Mouse (Mus musculus) hindbrain, embryonic 14.5 days (tissue): ENCODE measurements around the gene Tmem97. TPM values are rescaled to one million over a fixed set of nuclear protein-coding genes. Genes with fewer than 3 reads are reported as not detected.
"Not testable (repeated sequence)": the region's sequence is repeated elsewhere in the genome, so short reads cannot be mapped to it uniquely, and the experiment has no call there.

Experiments used
- ATAC-seq: fragments of 200-750 bp; cut with Nextera tagmentation; 2 replicates; pipeline ENCODE4 v1.8.0; 2017; ENCODE audit warnings: moderate number of reproducible peaks, mild to moderate bottlenecking, moderate TSS enrichment, moderate library complexity; ENCODE audit not compliant: low FRiP score
- DNase-seq: peaks from one replicate; pipeline ENCODE4 v3.0.0-alpha.2; 2015; ENCODE audit warnings: low spot score
- H3K27ac ChIP-seq: fragments of 300-500 bp; sonication (generic); 2 replicates; pipeline ENCODE4 v1.5.1; 2014; ENCODE audit warnings: mild to moderate bottlenecking, moderate library complexity
- H3K27me3 ChIP-seq: fragments of 300-500 bp; sonication (generic); 2 replicates; pipeline ENCODE4 v1.6.1; 2014; ENCODE audit warnings: mild to moderate bottlenecking, low read length, mixed read lengths; ENCODE audit not compliant: control insufficient read depth, insufficient read depth
- H3K36me3 ChIP-seq: fragments of 300-500 bp; sonication (generic); replicated peaks from 2 replicates; pipeline ENCODE4 v1.6.1; 2014; ENCODE audit not compliant: control insufficient read depth, insufficient read depth
- H3K4me1 ChIP-seq: fragments of 300-500 bp; sonication (generic); replicated peaks from 2 replicates; pipeline ENCODE4 v1.6.1; 2014; ENCODE audit warnings: antibody characterized with exemption, low read length, mixed read lengths; ENCODE audit not compliant: control insufficient read depth, insufficient read depth
- H3K4me2 ChIP-seq: fragments of 300-500 bp; sonication (generic); replicated peaks from 2 replicates; pipeline ENCODE4 v1.6.1; 2014; ENCODE audit warnings: mild to moderate bottlenecking, moderate library complexity
- H3K4me3 ChIP-seq: fragments of 300-500 bp; sonication (generic); replicated peaks from 2 replicates; pipeline ENCODE4 v1.5.1; 2014; ENCODE audit warnings: mild to moderate bottlenecking, low read length
- H3K9ac ChIP-seq: fragments of 300-500 bp; sonication (generic); 2 replicates; pipeline ENCODE4 v1.6.1; 2014
- H3K9me3 ChIP-seq: fragments of 300-500 bp; sonication (generic); 2 replicates; pipeline ENCODE4 v1.6.1; 2016; ENCODE audit warnings: low read length; ENCODE audit not compliant: control insufficient read depth
- WGBS: fragments of 180-500 bp; shearing (Covaris S2); extraction: QIAGEN DNeasy Blood & Tissue Kit; methylation state at CpG from one replicate; pipeline ENCODE4 v1.1.7; 2014; 5-methylcytosine and 5-hydroxymethylcytosine counted together
- polyA plus RNA-seq: library from polyadenylated mRNA; unstranded; fragments of >200 nt; fragmentation: Nextera tagmentation; extraction: Ambion mirVana; gene quantifications from 2 replicates; pipeline ENCODE4 v1.2.1, GENCODE M21; 2014

Gene Tmem97
- polyA plus RNA-seq, 1 experiment from 2014 or later, result 38.2 TPM

DNA sequence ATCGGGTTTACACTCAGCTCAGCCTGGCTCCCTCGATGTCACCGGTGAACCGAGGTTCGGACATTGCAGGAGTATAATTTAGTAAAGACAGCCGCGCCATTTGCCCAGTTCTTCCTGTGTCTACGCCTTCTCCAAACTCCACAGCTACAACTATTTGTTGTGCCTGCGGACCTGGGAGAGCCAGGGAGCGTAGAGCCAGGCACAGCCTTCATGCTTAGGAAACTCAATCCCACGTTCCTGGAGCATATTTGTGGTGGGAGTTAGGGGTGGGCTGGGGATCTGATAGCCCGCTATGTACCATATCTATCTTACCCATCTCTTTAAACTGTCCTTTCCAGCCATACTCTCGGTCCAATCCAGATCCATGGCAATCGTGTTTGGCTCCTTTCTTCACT lies 13.9 kb downstream of the Tmem97 start:
- DNase-seq (no peak), ATAC-seq (0 out of 2 replicates have a peak, but pooled peaks have one; percentile 1)
- peak overlapping the region; percentile 86 for H3K27ac ChIP-seq
- H3K36me3 ChIP-seq, result peaks cover 31% of the 10 kb centered on the region
- no peaks in the 10 kb centered on the region for H3K9me3 ChIP-seq
- peaks cover 26% of the 10 kb centered on the region for H3K4me1 ChIP-seq
- H3K9ac ChIP-seq, result peak overlapping the region; percentile 88
- H3K4me3 ChIP-seq, result peak overlapping the region; percentile 75
- WGBS, result 3% methylated on average over 14 of the region's 14 CpGs
- no peaks in the 10 kb centered on the region for H3K27me3 ChIP-seq
- H3K4me2 ChIP-seq, result peak overlapping the region; percentile 87

DNA sequence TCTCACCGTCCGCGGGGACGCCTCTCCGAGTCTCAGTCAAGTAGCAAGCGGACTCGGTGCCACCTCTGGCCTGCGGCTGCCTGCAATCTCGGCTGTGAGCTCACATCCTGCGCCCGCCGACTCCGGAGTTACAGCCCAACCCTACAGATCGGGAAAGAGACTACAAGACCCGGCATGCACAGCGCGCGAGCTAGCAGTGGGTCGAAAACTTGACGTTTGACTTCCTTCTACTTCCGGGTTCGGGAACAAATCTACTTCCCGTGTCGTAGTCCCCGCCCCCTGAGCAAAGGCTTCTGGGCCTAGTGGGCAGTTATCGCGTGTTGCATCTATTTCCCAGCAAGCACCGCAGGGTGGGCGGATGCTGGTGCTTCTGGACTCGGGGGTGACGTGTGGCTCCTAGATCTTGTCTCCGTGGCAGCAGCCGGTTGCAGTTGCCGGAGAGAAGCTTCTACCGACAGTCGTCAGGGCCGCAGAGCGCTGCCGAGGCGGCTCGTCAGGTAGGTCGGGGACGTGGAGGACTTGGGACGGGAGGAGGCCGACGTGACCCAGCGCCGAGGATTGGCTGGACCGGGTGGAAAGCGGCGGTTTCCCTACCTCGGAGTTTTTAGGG lies 14.4 kb downstream of the Tmem97 start, which contains the start of the genes Tnfaip1 and Ift20:
Gene Tnfaip1, minus strand, starts transcription at position 253 of the 610 bp plus-strand sequence.
Gene Ift20, plus strand, starts transcription at position 282 of the 610 bp plus-strand sequence.
- ATAC-seq (peak; percentile 98), DNase-seq (peak; percentile 98)
- H3K9ac ChIP-seq, result peak within 1 kb of the TSS; percentile 88
- peaks cover 27% of the 10 kb centered on the region for H3K36me3 ChIP-seq
- H3K4me1 ChIP-seq, result peaks cover 26% of the 10 kb centered on the region
- under 1% methylated on average over 52 of the region's 52 CpGs for WGBS
- H3K4me3 ChIP-seq, result peak within 1 kb of the TSS; percentile 75
- H3K27ac ChIP-seq, result peak within 1 kb of the TSS; percentile 86
- no peaks in the 10 kb centered on the region for H3K9me3 ChIP-seq
- peak within 1 kb of the TSS; percentile 87 for H3K4me2 ChIP-seq
- H3K27me3 ChIP-seq, result no peaks in the 10 kb centered on the region

DNA sequence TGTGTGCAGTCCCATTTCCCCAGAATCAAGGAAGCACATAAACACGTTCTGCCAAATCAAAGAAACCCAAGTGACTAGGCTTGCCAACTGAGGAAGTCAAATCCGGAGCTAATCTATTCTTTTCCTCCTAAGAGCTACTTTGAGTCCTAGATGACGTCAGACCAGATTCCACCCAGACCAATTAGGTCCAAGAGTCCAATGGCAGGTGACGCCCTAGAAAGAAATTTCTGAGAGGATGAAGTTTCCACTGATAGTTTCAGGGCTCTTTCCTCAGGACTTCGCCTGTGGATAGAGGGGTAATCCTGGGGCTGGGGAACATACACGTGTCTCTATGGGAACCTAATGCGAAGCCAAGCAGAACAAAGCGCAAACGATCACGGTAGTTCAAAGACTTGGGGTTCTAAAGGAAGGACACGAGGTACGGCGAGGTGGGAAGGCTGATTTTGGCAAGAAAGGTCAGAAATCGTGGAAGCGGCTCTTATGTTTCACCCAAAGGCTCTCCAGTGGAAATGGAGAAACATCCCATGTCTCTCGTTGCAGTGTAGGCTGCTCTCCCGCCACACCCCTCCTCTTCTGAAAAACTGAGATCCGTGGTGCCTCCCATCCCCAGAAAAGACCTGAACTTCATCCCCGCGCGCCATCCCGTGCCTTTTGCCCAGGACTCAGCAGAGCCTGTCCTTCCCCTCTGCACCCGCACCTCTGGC lies 15.0 kb downstream of the Tmem97 start:
- Histone ChIP-seq H3K27me3 (no peaks in the 10 kb centered on the region), H3K4me2 (peak overlapping the region; percentile 86), H3K4me1 (peaks cover 26% of the 10 kb centered on the region), H3K27ac (peak overlapping the region; percentile 77), H3K9ac (peak overlapping the region; percentile 59), H3K4me3 (peak overlapping the region; percentile 75), H3K9me3 (no peaks in the 10 kb centered on the region), H3K36me3 (peaks cover 20% of the 10 kb centered on the region)
- ATAC-seq (peak; percentile 5; the same call in 1 of the 2 replicates), DNase-seq (peak; percentile 65)
- 1% methylated on average over 23 of the region's 23 CpGs for WGBS

DNA sequence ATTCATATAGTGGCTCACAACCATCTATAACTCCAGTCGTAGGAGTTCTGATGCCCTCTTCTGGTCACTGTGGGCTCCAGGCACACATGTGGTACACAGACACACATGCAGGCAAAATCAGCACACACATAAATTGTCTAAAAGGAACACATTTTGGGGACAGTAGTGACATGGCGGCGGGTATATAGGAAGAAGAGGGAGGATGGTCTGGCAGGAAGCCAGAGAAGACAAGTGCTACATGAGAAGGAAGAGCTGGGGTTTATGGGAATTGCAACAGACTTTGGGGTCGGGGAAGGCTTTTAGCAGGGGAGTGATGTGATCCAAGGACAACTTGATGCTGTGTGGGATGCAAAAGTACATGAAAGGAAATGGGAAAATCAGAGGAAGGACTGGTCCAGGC lies 16.1 kb downstream of the Tmem97 start:
- peak overlapping the region; percentile 86 for H3K4me2 ChIP-seq
- WGBS, result 95% methylated on average over 4 of the region's 4 CpGs
- no peak for ATAC-seq

DNA sequence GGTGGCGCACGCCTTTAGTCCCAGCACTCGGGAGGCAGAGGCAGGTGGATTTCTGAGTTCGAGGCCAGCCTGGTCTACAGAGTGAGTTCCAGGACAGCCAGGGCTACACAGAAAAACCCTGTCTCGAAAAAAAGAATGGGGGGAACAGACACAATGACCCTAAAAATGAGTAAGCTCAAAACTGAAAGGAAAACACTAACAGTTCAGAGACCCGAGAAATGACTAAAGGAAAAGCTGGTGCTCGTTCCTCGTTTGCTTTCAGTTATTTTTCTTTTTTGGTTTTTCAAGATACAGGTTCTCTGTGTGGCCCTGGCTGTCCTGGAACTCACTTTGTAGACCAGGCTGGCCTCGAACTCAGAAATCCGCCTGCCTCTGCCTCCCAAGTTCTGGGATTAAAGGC lies 19.1 kb downstream of the Tmem97 start:
- H3K27me3 ChIP-seq, DNase-seq, ATAC-seq, H3K9me3 ChIP-seq, H3K4me2 ChIP-seq, H3K27ac ChIP-seq, H3K9ac ChIP-seq, H3K4me3 ChIP-seq: not testable (repeated sequence)
- Histone ChIP-seq H3K4me1 (peaks cover 13% of the 10 kb centered on the region), H3K36me3 (peaks cover 39% of the 10 kb centered on the region)
- WGBS, result 98% methylated on average over 10 of the region's 10 CpGs

More for the DNA sequence above, 16.1 kb downstream of the Tmem97 start:
- Histone ChIP-seq H3K4me3 (peak overlapping the region; percentile 75), H3K27ac (no peak overlapping the region), H3K27me3 (no peaks in the 10 kb centered on the region), H3K9me3 (no peaks in the 10 kb centered on the region), H3K36me3 (peaks cover 19% of the 10 kb centered on the region), H3K4me1 (peaks cover 26% of the 10 kb centered on the region), H3K9ac (no peak overlapping the region)
- no peak for DNase-seq

DNA sequence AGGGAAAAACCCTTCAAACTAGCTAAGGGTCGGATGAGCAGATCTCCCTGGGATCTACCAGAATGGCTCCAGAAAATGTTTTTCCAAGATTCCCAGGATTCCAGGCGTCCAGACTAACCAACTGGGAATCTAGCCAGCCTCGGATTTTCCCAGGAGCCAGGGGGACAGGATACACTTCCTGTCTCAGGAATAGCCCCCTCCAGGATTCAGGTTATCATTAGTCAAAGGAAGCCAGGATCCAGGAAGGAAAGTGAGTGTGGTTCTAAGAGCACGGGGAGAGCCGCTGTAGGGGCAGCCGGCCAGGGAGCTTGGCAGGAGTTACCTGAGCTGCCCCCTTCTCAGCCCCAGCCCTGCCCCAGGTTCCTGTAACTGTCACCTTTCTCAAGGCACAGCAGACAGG lies 19.5 kb downstream of the Tmem97 start:
- no peak overlapping the region for H3K4me3 ChIP-seq
- H3K27me3 ChIP-seq, result no peaks in the 10 kb centered on the region
- no peaks in the 10 kb centered on the region for H3K9me3 ChIP-seq
- no peak overlapping the region for H3K4me2 ChIP-seq
- peaks cover 13% of the 10 kb centered on the region for H3K4me1 ChIP-seq
- 82% methylated on average over 6 of the region's 6 CpGs for WGBS
- peaks cover 44% of the 10 kb centered on the region for H3K36me3 ChIP-seq
- no peak for DNase-seq
- H3K27ac ChIP-seq, result no peak overlapping the region
- H3K9ac ChIP-seq, result no peak overlapping the region
- ATAC-seq, result no peak

DNA sequence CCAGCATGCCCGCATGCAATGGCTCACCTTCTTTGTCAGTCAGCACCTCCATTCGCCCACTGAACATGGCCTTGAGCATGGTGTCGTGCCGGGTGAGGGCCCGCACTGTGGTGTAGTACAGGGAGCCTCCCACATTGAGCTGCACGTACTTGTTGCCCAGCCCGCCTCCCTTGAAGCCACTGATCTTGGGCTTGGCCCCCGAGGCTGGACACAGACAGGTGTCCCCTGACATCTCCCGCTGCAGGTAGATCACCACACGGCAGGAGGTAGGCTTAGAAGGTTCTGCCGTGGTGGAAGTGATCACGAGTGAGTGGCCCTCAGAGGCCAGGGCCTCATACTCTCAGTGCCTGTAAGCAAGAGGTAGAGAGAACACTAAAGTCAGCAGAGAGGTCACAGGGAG lies 20.6 kb downstream of the Tmem97 start:
- H3K36me3 ChIP-seq, result peaks cover 54% of the 10 kb centered on the region
- WGBS, result 91% methylated on average over 12 of the region's 12 CpGs
- no peak for DNase-seq

DNA sequence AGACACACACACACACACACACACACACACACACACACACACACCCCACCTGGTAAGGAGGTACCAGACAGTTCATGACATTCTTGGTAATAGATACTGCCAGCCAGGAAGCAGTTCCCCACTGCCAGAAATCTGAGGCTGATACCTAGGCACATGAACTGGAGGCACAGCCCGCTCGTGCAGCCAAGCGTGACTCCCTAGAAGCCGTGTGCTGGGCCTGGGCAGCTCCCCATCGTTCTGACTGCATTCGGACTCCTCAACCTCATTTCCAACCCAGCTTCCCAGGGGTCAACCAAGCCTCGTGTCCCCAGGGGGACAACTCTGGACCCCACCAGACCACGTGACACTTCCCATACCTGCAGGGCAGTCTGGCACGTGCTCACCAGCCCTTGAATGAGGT lies 21.9 kb downstream of the Tmem97 start:
- Histone ChIP-seq H3K27ac (no peak overlapping the region), H3K4me1 (no peaks in the 10 kb centered on the region), H3K9me3 (no peaks in the 10 kb centered on the region), H3K4me2 (no peak overlapping the region), H3K4me3 (no peak overlapping the region), H3K9ac (no peak overlapping the region), H3K36me3 (peaks cover 67% of the 10 kb centered on the region), H3K27me3 (no peaks in the 10 kb centered on the region)
- 84% methylated on average over 9 of the region's 9 CpGs for WGBS
- ATAC-seq (no peak), DNase-seq (no peak)

More for the DNA sequence above, 20.6 kb downstream of the Tmem97 start:
- H3K27ac ChIP-seq, result no peak overlapping the region
- H3K4me1 ChIP-seq, result peaks cover 9% of the 10 kb centered on the region
- ATAC-seq, result no peak
- no peak overlapping the region for H3K9ac ChIP-seq
- H3K27me3 ChIP-seq, result no peaks in the 10 kb centered on the region
- H3K4me3 ChIP-seq, result no peak overlapping the region
- no peaks in the 10 kb centered on the region for H3K9me3 ChIP-seq
- no peak overlapping the region for H3K4me2 ChIP-seq

DNA sequence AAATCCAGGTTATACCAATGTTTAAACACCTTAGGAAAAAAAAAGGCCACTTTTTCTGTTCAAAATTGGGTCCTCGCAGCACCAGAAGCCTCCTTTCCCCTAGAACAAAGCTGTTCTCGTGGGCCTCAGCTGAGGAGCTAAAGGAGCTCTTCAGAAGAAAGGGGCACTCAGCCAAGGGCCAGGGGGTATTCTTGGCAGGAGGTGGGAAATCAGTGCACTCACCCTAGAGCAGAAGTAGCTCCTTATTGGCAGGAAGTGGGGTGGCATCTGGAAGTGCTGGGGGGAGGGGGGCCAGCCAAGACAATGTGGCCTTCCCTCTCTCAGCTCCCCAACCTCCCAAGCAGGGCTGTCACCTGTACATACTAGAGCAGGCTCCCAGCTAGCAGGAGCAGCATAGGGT lies 25.7 kb downstream of the Tmem97 start:
- no peak for DNase-seq
- 77% methylated on average over 2 of the region's 2 CpGs for WGBS

More for the DNA sequence above, 25.7 kb downstream of the Tmem97 start:
- H3K9me3 ChIP-seq, result no peaks in the 10 kb centered on the region
- no peaks in the 10 kb centered on the region for H3K4me1 ChIP-seq
- no peak overlapping the region for H3K9ac ChIP-seq
- no peak for ATAC-seq
- peaks cover 100% of the 10 kb centered on the region for H3K36me3 ChIP-seq
- no peaks in the 10 kb centered on the region for H3K27me3 ChIP-seq
- H3K4me3 ChIP-seq, result no peak overlapping the region
- no peak overlapping the region for H3K4me2 ChIP-seq
- H3K27ac ChIP-seq, result no peak overlapping the region
